Mouse (Mus musculus) MEL (cell line): ENCODE data around the gene Tarbp2. TPM values are rescaled to one million over a fixed set of nuclear protein-coding genes. Genes with fewer than 3 reads are reported as not detected.
A peak's percentile ranks its signal among the peaks of the same experiment; 100 is the strongest.

Source experiments
- DNase-seq: peaks from one replicate; pipeline ENCODE4 v3.0.0; 2011; ENCODE audit warnings: low read depth, low spot score
- H3K27ac ChIP-seq: 2 replicates; pipeline ENCODE4 v1.5.1; 2012; ENCODE audit warnings: low read depth, mild to moderate bottlenecking, control low read depth, low read length, moderate library complexity; ENCODE audit not compliant: control insufficient read depth
- H3K27me3 ChIP-seq, 2 experiments: fragments of 150-350 bp in 1 of 2; sonication (generic) in 1 of 2; 2 replicates each; pipeline ENCODE4 v1.6.1; 2012; ENCODE audit warnings: low read length in 2 of 2, mild to moderate bottlenecking in 2 of 2, improper control_type of control experiment in 1 of 2, moderate library complexity in 1 of 2; ENCODE audit not compliant: insufficient read depth in 2 of 2, control insufficient read depth in 1 of 2
- H3K36me3 ChIP-seq, 2 experiments: 2 replicates each; pipeline ENCODE4 v1.6.1; 2012 to 2014; ENCODE audit warnings: low read length in 2 of 2, improper control_type of control experiment in 1 of 2, inconsistent platforms in 1 of 2, mild to moderate bottlenecking in 1 of 2; ENCODE audit not compliant: insufficient read depth in 2 of 2, control insufficient read depth in 1 of 2
- H3K4me1 ChIP-seq, 2 experiments: fragments of 150-350 bp in 1 of 2; sonication (generic) in 1 of 2; 2 replicates each; pipeline ENCODE4 v1.6.1; 2012; ENCODE audit warnings: low read length in 2 of 2, improper control_type of control experiment in 1 of 2, mild to moderate bottlenecking in 1 of 2; ENCODE audit not compliant: insufficient read depth in 2 of 2, control insufficient read depth in 1 of 2
- H3K4me3 ChIP-seq, 2 experiments: fragments of 150-350 bp in 1 of 2; sonication (generic) in 1 of 2; 2 replicates each; pipeline ENCODE4 v1.5.1; 2012; ENCODE audit warnings: low read depth in 2 of 2, low read length in 2 of 2, mild to moderate bottlenecking in 2 of 2, moderate library complexity in 2 of 2, control low read depth in 1 of 2, improper control_type of control experiment in 1 of 2; ENCODE audit not compliant: control insufficient read depth in 1 of 2, insufficient read depth in 1 of 2
- H3K79me2 ChIP-seq: 2 replicates; pipeline ENCODE4 v1.6.1; 2012; ENCODE audit warnings: mild to moderate bottlenecking, low read length, moderate library complexity; ENCODE audit not compliant: control insufficient read depth, poor library complexity, insufficient read depth
- H3K9ac ChIP-seq: 2 replicates; pipeline ENCODE4 v1.6.1; 2012; ENCODE audit warnings: low read depth, mild to moderate bottlenecking, control low read depth, low read length, moderate library complexity; ENCODE audit not compliant: control insufficient read depth, poor library complexity, severe bottlenecking
- H3K9me3 ChIP-seq: fragments of 150-350 bp; sonication (generic); replicated peaks from 2 replicates; pipeline ENCODE4 v1.6.1; 2012; ENCODE audit warnings: mild to moderate bottlenecking, low read length, improper control_type of control experiment, moderate library complexity; ENCODE audit not compliant: insufficient read depth
- BHLHE40 ChIP-seq: IDR thresholded peaks from 2 replicates; pipeline ENCODE4 v1.6.1; 2012; ENCODE audit warnings: low read depth, mild to moderate bottlenecking, inconsistent platforms, low read length, improper control_type of control experiment, borderline replicate concordance
- CHD1 ChIP-seq: IDR thresholded peaks from 2 replicates; pipeline ENCODE4 v1.6.1; 2012; ENCODE audit warnings: low read depth, mild to moderate bottlenecking, inconsistent platforms, low read length, improper control_type of control experiment
- CHD2 ChIP-seq: IDR thresholded peaks from 2 replicates; pipeline ENCODE4 v1.6.1; 2011; ENCODE audit warnings: low read length, improper control_type of control experiment
- E2F4 ChIP-seq: IDR thresholded peaks from 2 replicates; pipeline ENCODE4 v1.6.1; 2011; ENCODE audit warnings: low read depth, low read length, improper control_type of control experiment, borderline replicate concordance
- EP300 ChIP-seq, 2 experiments: IDR thresholded peaks; 2 replicates each; pipeline ENCODE4 v1.6.1; 2011; ENCODE audit warnings: improper control_type of control experiment in 2 of 2, low read length in 2 of 2, low read depth in 1 of 2, mild to moderate bottlenecking in 1 of 2
- ETS1 ChIP-seq: IDR thresholded peaks from 2 replicates; pipeline ENCODE4 v1.6.1; 2012; ENCODE audit warnings: low read depth, mild to moderate bottlenecking, inconsistent platforms, low read length, improper control_type of control experiment, moderate library complexity
- HCFC1 ChIP-seq: IDR thresholded peaks from 2 replicates; pipeline ENCODE4 v1.6.1; 2012; ENCODE audit warnings: low read depth, mild to moderate bottlenecking, inconsistent platforms, low read length, improper control_type of control experiment, moderate library complexity
- JUND ChIP-seq: IDR thresholded peaks from 2 replicates; pipeline ENCODE4 v1.6.1; 2011; ENCODE audit warnings: low read depth, mild to moderate bottlenecking, improper control_type of control experiment, low read length
- MAFK ChIP-seq: IDR thresholded peaks from 2 replicates; pipeline ENCODE4 v1.6.1; 2011; ENCODE audit warnings: low read depth, mild to moderate bottlenecking, low read length, improper control_type of control experiment, borderline replicate concordance
- MAX ChIP-seq: IDR thresholded peaks from 2 replicates; pipeline ENCODE4 v1.6.1; 2011; ENCODE audit warnings: low read length, improper control_type of control experiment
- MAZ ChIP-seq: IDR thresholded peaks from 2 replicates; pipeline ENCODE4 v1.6.1; 2012; ENCODE audit warnings: low read depth, mild to moderate bottlenecking, inconsistent platforms, low read length, improper control_type of control experiment
- MEF2A ChIP-seq: IDR thresholded peaks from 2 replicates; pipeline ENCODE4 v1.6.1; 2014; ENCODE audit warnings: low read depth, mild to moderate bottlenecking, inconsistent platforms, low read length, improper control_type of control experiment; ENCODE audit not compliant: poor library complexity, insufficient replicate concordance, severe bottlenecking; ENCODE audit errors: extremely low read depth
- MXI1 ChIP-seq: IDR thresholded peaks from 2 replicates; pipeline ENCODE4 v1.6.1; 2011; ENCODE audit warnings: mild to moderate bottlenecking, low read depth, low read length, improper control_type of control experiment
- MYB ChIP-seq: IDR thresholded peaks from 2 replicates; pipeline ENCODE4 v1.6.1; 2011; ENCODE audit warnings: mild to moderate bottlenecking, low read depth, low read length, improper control_type of control experiment
- POLR2A ChIP-seq, 2 experiments: IDR thresholded peaks; 2 replicates each; pipeline ENCODE4 v1.6.1; 2011 to 2012; ENCODE audit warnings: low read length in 2 of 2, mild to moderate bottlenecking in 2 of 2, control low read depth in 1 of 2, improper control_type of control experiment in 1 of 2, low read depth in 1 of 2, moderate library complexity in 1 of 2; ENCODE audit not compliant: control insufficient read depth in 1 of 2, insufficient read depth in 1 of 2, poor library complexity in 1 of 2
- POLR2AphosphoS2 ChIP-seq: IDR thresholded peaks from 2 replicates; pipeline ENCODE4 v1.6.1; 2011; ENCODE audit warnings: low read length, improper control_type of control experiment
- POLR2AphosphoS5 ChIP-seq: IDR thresholded peaks from 2 replicates; pipeline ENCODE4 v1.6.1; 2012; ENCODE audit warnings: low read depth, borderline replicate concordance, mild to moderate bottlenecking, inconsistent platforms, low read length, moderate library complexity, mixed read lengths
- SMC3 ChIP-seq: IDR thresholded peaks from 2 replicates; pipeline ENCODE4 v1.6.1; 2011; ENCODE audit warnings: low read depth, low read length, improper control_type of control experiment
- TAL1 ChIP-seq: IDR thresholded peaks from 2 replicates; pipeline ENCODE4 v1.6.1; 2012; ENCODE audit warnings: mild to moderate bottlenecking, inconsistent platforms, low read length, moderate library complexity, mixed read lengths
- TCF12 ChIP-seq: IDR thresholded peaks from 2 replicates; pipeline ENCODE4 v1.6.1; 2014; ENCODE audit warnings: low read depth, mild to moderate bottlenecking, inconsistent platforms, low read length, improper control_type of control experiment, moderate library complexity
- UBTF ChIP-seq: IDR thresholded peaks from 2 replicates; pipeline ENCODE4 v1.6.1; 2012; ENCODE audit warnings: low read depth, mild to moderate bottlenecking, inconsistent platforms, low read length, improper control_type of control experiment, moderate library complexity, borderline replicate concordance; ENCODE audit not compliant: insufficient read depth
- USF1 ChIP-seq: IDR thresholded peaks from 2 replicates; pipeline ENCODE4 v1.6.1; 2014; ENCODE audit warnings: low read depth, mild to moderate bottlenecking, inconsistent platforms, low read length, improper control_type of control experiment, moderate library complexity
- USF2 ChIP-seq, 2 experiments: IDR thresholded peaks; 2 replicates each; pipeline ENCODE4 v1.6.1; 2011 to 2012; ENCODE audit warnings: improper control_type of control experiment in 2 of 2, low read length in 2 of 2, borderline replicate concordance in 1 of 2, inconsistent platforms in 1 of 2, low read depth in 1 of 2, mild to moderate bottlenecking in 1 of 2; ENCODE audit not compliant: insufficient read depth in 1 of 2
- ZKSCAN1 ChIP-seq: IDR thresholded peaks from 2 replicates; pipeline ENCODE4 v1.6.1; 2012; ENCODE audit warnings: low read depth, mild to moderate bottlenecking, inconsistent platforms, low read length, improper control_type of control experiment, moderate library complexity
- ZMIZ1 ChIP-seq: IDR thresholded peaks from 2 replicates; pipeline ENCODE4 v1.6.1; 2012; ENCODE audit warnings: low read depth, mild to moderate bottlenecking, inconsistent platforms, low read length, improper control_type of control experiment, moderate library complexity
- ZNF384 ChIP-seq: IDR thresholded peaks from 2 replicates; pipeline ENCODE4 v1.6.1; 2012; ENCODE audit warnings: low read depth, mild to moderate bottlenecking, inconsistent platforms, low read length, improper control_type of control experiment
- polyA plus RNA-seq, 2 experiments: library from polyadenylated mRNA; stranded (reverse) in 1 of 2; unstranded in 1 of 2; fragments of >175 nt in 1 of 2; fragments of >200 nt in 1 of 2; gene quantifications; 2 replicates each; pipeline versions ENCODE4 v1.2.1 to v1.2.4; 2012; ENCODE audit warnings: low replicate concordance in 2 of 2, low read depth in 1 of 2; ENCODE audit not compliant: insufficient read length in 2 of 2, insufficient read depth in 1 of 2, missing spikeins in 1 of 2
- total RNA-seq: library from RNA; depleted of rRNA; stranded (reverse); fragments of 300-350 nt; gene quantifications from 2 replicates; pipeline ENCODE4 v1.2.3, GENCODE M21; 2012

Tarbp2 gene
- total and polyA plus RNA-seq, 3 experiments: 155 to 182 TPM; not detected in 1

DNA sequence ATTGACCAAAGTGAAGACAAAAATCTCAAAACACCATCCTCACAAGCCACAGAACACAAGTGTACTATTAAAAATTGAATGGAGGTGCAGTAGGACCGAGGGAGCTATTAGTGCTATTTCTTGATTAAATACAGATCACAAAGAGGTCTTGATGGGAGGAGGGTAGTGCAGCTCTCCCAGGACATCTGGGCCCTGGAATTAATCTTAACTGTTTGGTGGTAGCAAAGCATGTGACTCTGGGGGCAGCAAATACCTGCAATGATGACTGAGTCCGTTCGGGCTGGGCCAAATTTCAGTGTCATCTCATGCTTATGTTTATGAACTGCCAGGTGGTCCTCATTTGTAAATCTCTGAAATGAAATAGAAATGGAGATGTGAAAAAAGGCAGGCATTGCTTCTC lies 45.1 kb downstream of the Tarbp2 start:
- Histone ChIP-seq H3K4me1 (no peaks in the 10 kb centered on the region), H3K9ac (no peak overlapping the region), H3K27ac (no peak overlapping the region), H3K36me3 (peaks cover 3 to 9% of the 10 kb centered on the region in 2 experiments; a peak in 3 of 4 replicates), H3K27me3 (no peaks in the 10 kb centered on the region), H3K4me3 (no peak overlapping the region), H3K9me3 (no peaks in the 10 kb centered on the region), H3K79me2 (no peaks in the 10 kb centered on the region)
- DNase-seq: no peak
- no peak for TF ChIP-seq ZMIZ1
- no peak for TF ChIP-seq ZNF384
- no peak for TF ChIP-seq MAFK
- TF ChIP-seq E2F4: no peak
- no peak for TF ChIP-seq CHD1
- no peak for TF ChIP-seq ZKSCAN1
- no peak for TF ChIP-seq POLR2AphosphoS2

DNA sequence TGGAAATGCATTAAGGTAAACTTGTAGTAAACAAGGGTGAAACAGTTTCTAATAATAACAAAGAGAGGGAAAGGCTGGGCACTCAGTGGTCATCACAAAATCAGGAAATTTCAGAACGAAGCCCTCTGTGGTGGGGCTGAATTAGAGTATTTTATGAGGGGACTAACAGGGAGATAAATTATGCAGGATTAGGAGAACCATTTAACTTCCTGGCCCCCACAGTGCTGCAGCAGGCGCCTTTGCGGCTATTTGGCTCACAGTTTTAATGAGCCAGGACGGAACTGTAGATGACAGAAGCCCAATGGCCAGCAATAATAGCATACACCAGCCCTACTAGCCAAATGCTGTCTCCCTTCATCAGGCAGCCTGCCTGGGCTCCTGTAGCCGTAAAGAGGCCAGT lies 45.7 kb downstream of the Tarbp2 start:
- TF ChIP-seq ZMIZ1 (no peak), USF1 (no peak), USF2 (IDR thresholded peaks at IDR 0.05; ENCODE audit: borderline replicate concordance in 1 of 2, insufficient read depth in 1 of 2, low read depth in 1 of 2, low read length in 2 of 2) (no peak), ZKSCAN1 (no peak), SMC3 (no peak)
- no peak for DNase-seq

GRCm38 (mm10) chr15:102567849-102568248 lies 49.9 kb downstream of the Tarbp2 start:
- Histone ChIP-seq H3K27me3 (no peaks in the 10 kb centered on the region), H3K27ac (no peak overlapping the region), H3K9ac (no peak overlapping the region), H3K4me3 (no peak overlapping the region), H3K36me3 (peaks cover 3 to 4% of the 10 kb centered on the region in 2 experiments; a peak in 3 of 4 replicates), H3K79me2 (no peaks in the 10 kb centered on the region), H3K4me1 (peaks cover 0 to 2% of the 10 kb centered on the region in 2 experiments; a peak in 1 of 4 replicates), H3K9me3 (no peaks in the 10 kb centered on the region)
- peak; percentile 56 for DNase-seq
- peak; percentile 40; the same call in 1 of the 2 replicates for TF ChIP-seq TCF12
- TF ChIP-seq MEF2A: no peak
- TF ChIP-seq MXI1: no peak
- no peak for TF ChIP-seq MAX
- TF ChIP-seq CHD2: no peak
- TF ChIP-seq POLR2AphosphoS2: no peak
- TF ChIP-seq MYB: no peak
- no peak for TF ChIP-seq CHD1
- TF ChIP-seq POLR2A (IDR thresholded peaks at IDR 0.05; ENCODE audit: control insufficient read depth in 1 of 2, insufficient read depth in 1 of 2, low read depth in 1 of 2, low read length in 2 of 2, poor library complexity in 1 of 2): no peak
- no peak for TF ChIP-seq MAZ
- no peak for TF ChIP-seq JUND
- TF ChIP-seq TAL1: no peak
- no peak; the same call in 1 of the 2 replicates for TF ChIP-seq ETS1
- no peak for TF ChIP-seq SMC3
- TF ChIP-seq HCFC1: no peak
- peak; percentile 24; the same call in 1 of the 2 replicates for TF ChIP-seq BHLHE40
- no peak for TF ChIP-seq UBTF
- TF ChIP-seq POLR2AphosphoS5: no peak
- TF ChIP-seq EP300 (IDR thresholded peaks at IDR 0.05; ENCODE audit: low read depth in 1 of 2, low read length in 2 of 2): peak; percentile 55 to 61

More for the DNA sequence above, 45.7 kb downstream of the Tarbp2 start:
- H3K4me1 ChIP-seq: peaks cover 0 to 2% of the 10 kb centered on the region in 2 experiments; a peak in 1 of 4 replicates
- H3K4me3 ChIP-seq: no peak overlapping the region
- no peaks in the 10 kb centered on the region for H3K27me3 ChIP-seq
- peaks cover 4 to 9% of the 10 kb centered on the region in 2 experiments; a peak in 3 of 4 replicates for H3K36me3 ChIP-seq
- no peak overlapping the region for H3K9ac ChIP-seq
- no peaks in the 10 kb centered on the region for H3K9me3 ChIP-seq
- H3K79me2 ChIP-seq: no peaks in the 10 kb centered on the region
- no peak overlapping the region for H3K27ac ChIP-seq
